Mouse (Mus musculus) large intestine, adult 2 months (tissue): ENCODE data around the gene Cbfa2t3. TPM values are rescaled to one million over a fixed set of nuclear protein-coding genes. Genes with fewer than 3 reads are reported as not detected.

Experiments used
- DNase-seq: peaks from one replicate; pipeline ENCODE4 v3.0.0-alpha.2; 2012; ENCODE audit warnings: low read depth, low spot score
- WGBS: fragments of 180-500 bp; shearing (Covaris S2); methylation state at CpG from one replicate; pipeline ENCODE4 v1.1.7; 2018; 5-methylcytosine and 5-hydroxymethylcytosine counted together
- polyA plus RNA-seq: library from polyadenylated mRNA; depleted of rRNA; stranded (reverse); fragments of >200 nt; gene quantifications from 2 replicates; pipeline ENCODE4 v1.2.3, GENCODE M21; 2012

The Cbfa2t3 gene
- polyA plus RNA-seq, 1 experiment, result 5.7 TPM

GRCm38 (mm10) chr8:122622727-122623126 is 76.2 kb downstream of the Cbfa2t3 start, which contains the start of gene Pabpn1l:
Pabpn1l (minus strand) TSS chr8:122622739.
- no peak for DNase-seq
- WGBS, result 54% methylated on average over 6 of the region's 6 CpGs

- no peak for DNase-seq
- WGBS, result 40% methylated on average over 5 of the region's 5 CpGs
These were observed 78.5 kb downstream of the Cbfa2t3 start for GRCm38 (mm10) chr8:122620446-122620845.

GRCm38 (mm10) chr8:122618660-122619378 is 80.1 kb downstream of the Cbfa2t3 start:
- no peak for DNase-seq
- WGBS, result 78% methylated on average over 6 of the region's 6 CpGs

- no peak for DNase-seq
- 37% methylated on average over 5 of the region's 7 CpGs for WGBS
These were observed 80.9 kb downstream of the Cbfa2t3 start for GRCm38 (mm10) chr8:122617947-122618546.

- 67% methylated on average over 9 of the region's 9 CpGs for WGBS
- no peak for DNase-seq
These were observed 82.6 kb downstream of the Cbfa2t3 start for GRCm38 (mm10) chr8:122616181-122616905.

- DNase-seq, result peak; percentile 94
- under 1% methylated on average over 57 of the region's 57 CpGs for WGBS
These were observed 87.4 kb downstream of the Cbfa2t3 start, which contains the start of the genes Galns and Trappc2l for GRCm38 (mm10) chr8:122611295-122612133. Galns (minus strand) TSS chr8:122611463. Trappc2l (plus strand) TSS chr8:122611640.

GRCm38 (mm10) chr8:122610612-122611277 is 88.2 kb downstream of the Cbfa2t3 start:
- 5% methylated on average over 20 of the region's 20 CpGs for WGBS

GRCm38 (mm10) chr8:122610209-122610608 is 88.7 kb downstream of the Cbfa2t3 start:
- 69% methylated on average over 4 of the region's 4 CpGs for WGBS
- no peak for DNase-seq

More at GRCm38 (mm10) chr8:122610612-122611277, 88.2 kb downstream of the Cbfa2t3 start:
- no peak for DNase-seq

GRCm38 (mm10) chr8:122606810-122607209 is 92.1 kb downstream of the Cbfa2t3 start:
- WGBS, result 90% methylated on average over 11 of the region's 12 CpGs
- no peak for DNase-seq

GRCm38 (mm10) chr8:122605367-122605766 is 93.5 kb downstream of the Cbfa2t3 start:
- DNase-seq, result no peak
- WGBS, result 90% methylated on average over 4 of the region's 4 CpGs

- no peak for DNase-seq
- WGBS, result 26% methylated on average over 1 of the region's 1 CpGs
These were observed 94.3 kb downstream of the Cbfa2t3 start for GRCm38 (mm10) chr8:122604640-122605039.

GRCm38 (mm10) chr8:122600666-122601065 is 98.2 kb downstream of the Cbfa2t3 start:
- DNase-seq, result no peak
- WGBS, result 95% methylated on average over 9 of the region's 9 CpGs

- 75% methylated on average over 4 of the region's 4 CpGs for WGBS
- DNase-seq, result no peak
These were observed 102.9 kb downstream of the Cbfa2t3 start for GRCm38 (mm10) chr8:122596031-122596430.

- DNase-seq, result no peak
- WGBS, result 93% methylated on average over 19 of the region's 19 CpGs
These were observed 105.0 kb downstream of the Cbfa2t3 start for GRCm38 (mm10) chr8:122593783-122594507.

- WGBS, result 68% methylated on average over 12 of the region's 12 CpGs
- no peak for DNase-seq
These were observed 105.7 kb downstream of the Cbfa2t3 start for GRCm38 (mm10) chr8:122593240-122593639.

GRCm38 (mm10) chr8:122586749-122587148 is 112.2 kb downstream of the Cbfa2t3 start:
- DNase-seq, result no peak

GRCm38 (mm10) chr8:122586171-122586570 is 112.7 kb downstream of the Cbfa2t3 start:
- WGBS, result 71% methylated on average over 7 of the region's 7 CpGs
- DNase-seq, result no peak

More at GRCm38 (mm10) chr8:122586749-122587148, 112.2 kb downstream of the Cbfa2t3 start:
- 44% methylated on average over 10 of the region's 10 CpGs for WGBS

GRCm38 (mm10) chr8:122585411-122585891 is 113.5 kb downstream of the Cbfa2t3 start:
- no peak for DNase-seq
- 16% methylated on average over 14 of the region's 14 CpGs for WGBS
